Mouse (Mus musculus) stomach, embryonic 15.5 days (tissue): ENCODE measurements at regions not wholly inside any gene's neighbourhood (a gene's known extent, or its start where the extent isn't known, plus 50 kb on each side); places are given as distances from the start of the nearest gene placed in this dataset.
A peak's percentile ranks its signal among the peaks of the same experiment; 100 is the strongest.

Experiments
- ATAC-seq: fragments of 200-750 bp; cut with Nextera tagmentation; 2 replicates; pipeline ENCODE4 v1.8.0; 2017; ENCODE audit warnings: low read depth, moderate number of reproducible peaks, moderate TSS enrichment; ENCODE audit not compliant: insufficient read depth, low FRiP score
- H3K27ac ChIP-seq: fragments of 300-500 bp; sonication (generic); 2 replicates; pipeline ENCODE4 v1.5.1; 2015; ENCODE audit warnings: mild to moderate bottlenecking, inconsistent platforms
- H3K27me3 ChIP-seq: fragments of 300-500 bp; sonication (generic); replicated peaks from 2 replicates; pipeline ENCODE4 v1.6.1; 2015; ENCODE audit warnings: inconsistent platforms
- H3K36me3 ChIP-seq: fragments of 300-500 bp; sonication (generic); 2 replicates; pipeline ENCODE4 v1.6.1; 2015; ENCODE audit warnings: inconsistent platforms
- H3K4me1 ChIP-seq: fragments of 300-500 bp; sonication (generic); 2 replicates; pipeline ENCODE4 v1.6.1; 2015; ENCODE audit warnings: inconsistent platforms
- H3K4me2 ChIP-seq: fragments of 300-500 bp; sonication (generic); 2 replicates; pipeline ENCODE4 v1.6.1; 2015; ENCODE audit warnings: mild to moderate bottlenecking, inconsistent platforms
- H3K4me3 ChIP-seq: fragments of 300-500 bp; sonication (generic); replicated peaks from 2 replicates; pipeline ENCODE4 v1.5.1; 2015; ENCODE audit warnings: inconsistent platforms
- H3K9ac ChIP-seq: fragments of 300-500 bp; sonication (generic); 2 replicates; pipeline ENCODE4 v1.6.1; 2015; ENCODE audit warnings: inconsistent platforms
- H3K9me3 ChIP-seq: fragments of 300-500 bp; sonication (generic); 2 replicates; pipeline ENCODE4 v1.6.1; 2016; ENCODE audit warnings: inconsistent platforms
- WGBS: fragments of 180-500 bp; shearing (Covaris S2); methylation state at CpG from one replicate; pipeline ENCODE4 v1.1.7; 2015; 5-methylcytosine and 5-hydroxymethylcytosine counted together

GRCm38 (mm10) chr1:111355435-111355834 is 378.1 kb upstream of the Cdh19 start:
- H3K9ac ChIP-seq, result no peak overlapping the region
- 93% methylated on average over 1 of the region's 1 CpGs for WGBS
- H3K4me2 ChIP-seq, result no peak overlapping the region
- H3K4me1 ChIP-seq, result no peaks in the 10 kb centered on the region
- H3K27me3 ChIP-seq, result no peaks in the 10 kb centered on the region
- no peak overlapping the region for H3K4me3 ChIP-seq
- H3K27ac ChIP-seq, result no peak overlapping the region
- H3K36me3 ChIP-seq, result no peaks in the 10 kb centered on the region
- H3K9me3 ChIP-seq, result no peaks in the 10 kb centered on the region
- no peak for ATAC-seq

GRCm38 (mm10) chr1:111337927-111338326 is 360.5 kb upstream of the Cdh19 start:
- H3K4me1 ChIP-seq, result no peaks in the 10 kb centered on the region
- no peak overlapping the region for H3K4me2 ChIP-seq
- H3K4me3 ChIP-seq, result no peak overlapping the region
- H3K9ac ChIP-seq, result no peak overlapping the region
- no peaks in the 10 kb centered on the region for H3K9me3 ChIP-seq
- H3K27ac ChIP-seq, result no peak overlapping the region
- H3K27me3 ChIP-seq, result no peaks in the 10 kb centered on the region
- 66% methylated on average over 2 of the region's 2 CpGs for WGBS
- H3K36me3 ChIP-seq, result no peaks in the 10 kb centered on the region
- peak; percentile 35; the same call in 1 of the 2 replicates for ATAC-seq

GRCm38 (mm10) chr1:111302268-111302667 is 324.9 kb upstream of the Cdh19 start:
- no peak for ATAC-seq
- H3K4me1 ChIP-seq, result no peaks in the 10 kb centered on the region
- H3K27me3 ChIP-seq, result no peaks in the 10 kb centered on the region
- H3K36me3 ChIP-seq, result no peaks in the 10 kb centered on the region
- H3K4me2 ChIP-seq, result no peak overlapping the region
- no peak overlapping the region for H3K4me3 ChIP-seq
- 89% methylated on average over 11 of the region's 11 CpGs for WGBS
- no peak overlapping the region for H3K9ac ChIP-seq
- H3K27ac ChIP-seq, result no peak overlapping the region
- H3K9me3 ChIP-seq, result no peaks in the 10 kb centered on the region

- Histone ChIP-seq H3K27me3 (no peaks in the 10 kb centered on the region), H3K27ac (no peak overlapping the region), H3K4me1 (no peaks in the 10 kb centered on the region), H3K4me3 (no peak overlapping the region), H3K4me2 (no peak overlapping the region), H3K36me3 (no peaks in the 10 kb centered on the region), H3K9ac (no peak overlapping the region), H3K9me3 (no peaks in the 10 kb centered on the region)
- 61% methylated on average over 4 of the region's 4 CpGs for WGBS
- ATAC-seq, result no peak
Observed at GRCm38 (mm10) chr1:111286385-111286784, 309.0 kb upstream of the Cdh19 start.

- H3K4me1 ChIP-seq, result no peaks in the 10 kb centered on the region
- no peak overlapping the region for H3K27ac ChIP-seq
- 88% methylated on average over 3 of the region's 3 CpGs for WGBS
- ATAC-seq, result no peak
- H3K27me3 ChIP-seq, result no peaks in the 10 kb centered on the region
- H3K4me3 ChIP-seq, result no peak overlapping the region
- no peak overlapping the region for H3K9ac ChIP-seq
- H3K4me2 ChIP-seq, result no peak overlapping the region
- no peaks in the 10 kb centered on the region for H3K9me3 ChIP-seq
- no peaks in the 10 kb centered on the region for H3K36me3 ChIP-seq
Observed at GRCm38 (mm10) chr1:111285916-111286315, 308.5 kb upstream of the Cdh19 start.

GRCm38 (mm10) chr1:111242814-111243213 is 265.4 kb upstream of the Cdh19 start:
- ATAC-seq, result no peak
- no peaks in the 10 kb centered on the region for H3K9me3 ChIP-seq
- H3K4me3 ChIP-seq, result no peak overlapping the region
- H3K36me3 ChIP-seq, result no peaks in the 10 kb centered on the region
- H3K9ac ChIP-seq, result no peak overlapping the region
- no peak overlapping the region for H3K4me2 ChIP-seq
- no peaks in the 10 kb centered on the region for H3K4me1 ChIP-seq
- no peaks in the 10 kb centered on the region for H3K27me3 ChIP-seq
- no peak overlapping the region for H3K27ac ChIP-seq

GRCm38 (mm10) chr1:111242344-111242743 is 265.0 kb upstream of the Cdh19 start:
- Histone ChIP-seq H3K9ac (no peak overlapping the region), H3K36me3 (no peaks in the 10 kb centered on the region), H3K4me2 (no peak overlapping the region), H3K4me3 (no peak overlapping the region), H3K27ac (no peak overlapping the region), H3K27me3 (no peaks in the 10 kb centered on the region), H3K4me1 (no peaks in the 10 kb centered on the region), H3K9me3 (no peaks in the 10 kb centered on the region)
- 53% methylated on average over 1 of the region's 1 CpGs for WGBS
- ATAC-seq, result no peak
